Mouse (Mus musculus) megakaryocyte, embryonic 14.5 days (primary cell): ENCODE data around the gene Klhl2.

Experiments used
- FLI1 ChIP-seq: IDR thresholded peaks from 2 replicates; pipeline ENCODE4 v1.6.1; 2012; ENCODE audit warnings: low read length, inconsistent platforms, mixed read lengths
- GATA1 ChIP-seq: IDR thresholded peaks from 3 replicates; pipeline ENCODE4 v1.6.1; 2012; ENCODE audit warnings: mixed read lengths, low read length, inconsistent platforms, borderline replicate concordance

DNA sequence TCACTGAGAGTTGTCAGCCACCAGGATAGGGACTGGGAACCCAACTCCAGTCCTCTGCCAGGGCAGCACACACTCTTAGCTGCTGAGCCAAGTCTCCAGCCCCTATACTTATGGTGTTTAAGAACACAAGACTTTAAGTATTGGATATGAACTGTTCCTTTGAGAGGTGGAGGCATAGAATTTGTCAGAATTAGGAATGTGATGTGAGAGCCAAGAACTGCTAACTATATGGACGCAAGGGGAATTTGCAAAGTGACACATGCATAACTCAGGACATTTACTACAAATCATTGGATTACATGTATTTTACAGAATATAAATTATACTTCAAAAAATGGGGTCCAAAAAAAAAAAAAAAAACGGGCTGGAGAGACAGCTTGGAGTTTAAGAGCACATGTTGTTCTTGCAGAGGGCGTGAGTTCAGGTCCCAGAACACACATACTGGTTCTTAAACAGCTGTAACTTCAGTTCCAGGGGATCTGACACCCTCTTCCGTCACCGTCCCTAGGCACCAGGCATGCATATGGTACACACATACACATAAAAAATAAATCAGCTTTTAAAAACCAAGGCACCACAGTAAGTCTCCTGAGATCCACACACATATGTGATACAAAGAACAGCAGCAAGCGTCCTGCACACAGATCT, 14.2 kb downstream of the Klhl2 start:
- no peak for TF ChIP-seq GATA1
- no peak for TF ChIP-seq FLI1
